Mouse (Mus musculus): ENCODE results near the gene Fermt3.

Fermt3 gene

GRCm38 (mm10) chr19:6970460-6971085 is 48.7 kb downstream of the Fermt3 start:
- no peak for DNase-seq

- DNase-seq = peak; percentile 35 to 57
Measured at GRCm38 (mm10) chr19:6969665-6970381, 49.4 kb downstream of the Fermt3 start.

GRCm38 (mm10) chr19:6969291-6969664 is 50.0 kb downstream of the Fermt3 start:
- no peak for DNase-seq

- DNase-seq = no peak
Measured at GRCm38 (mm10) chr19:6968491-6969271, 50.6 kb downstream of the Fermt3 start.

GRCm38 (mm10) chr19:6956461-6956860 is 62.8 kb downstream of the Fermt3 start:
- no peak for DNase-seq

GRCm38 (mm10) chr19:6955424-6955823 is 63.8 kb downstream of the Fermt3 start:
- DNase-seq = no peak

- peak in 1 of 2 experiments; percentile 66 for DNase-seq
Measured at GRCm38 (mm10) chr19:6954046-6954445, 65.2 kb downstream of the Fermt3 start.

- no peak for DNase-seq
Measured at GRCm38 (mm10) chr19:6952712-6953037, 66.6 kb downstream of the Fermt3 start.

- DNase-seq = peak; percentile 77 to 79
Measured at GRCm38 (mm10) chr19:6951994-6952711, 67.1 kb downstream of the Fermt3 start.

- DNase-seq = peak; percentile 91 to 93
Measured at GRCm38 (mm10) chr19:6951381-6951968, 67.8 kb downstream of the Fermt3 start.

GRCm38 (mm10) chr19:6950613-6951153 is 68.6 kb downstream of the Fermt3 start:
- DNase-seq = peak; percentile 59 to 72

GRCm38 (mm10) chr19:6949951-6950350 is 69.3 kb downstream of the Fermt3 start:
- no peak for DNase-seq

GRCm38 (mm10) chr19:6949532-6949931 is 69.7 kb downstream of the Fermt3 start:
- no peak for DNase-seq
